Mouse (Mus musculus): ENCODE data around the gene Fam78a.

DNA sequence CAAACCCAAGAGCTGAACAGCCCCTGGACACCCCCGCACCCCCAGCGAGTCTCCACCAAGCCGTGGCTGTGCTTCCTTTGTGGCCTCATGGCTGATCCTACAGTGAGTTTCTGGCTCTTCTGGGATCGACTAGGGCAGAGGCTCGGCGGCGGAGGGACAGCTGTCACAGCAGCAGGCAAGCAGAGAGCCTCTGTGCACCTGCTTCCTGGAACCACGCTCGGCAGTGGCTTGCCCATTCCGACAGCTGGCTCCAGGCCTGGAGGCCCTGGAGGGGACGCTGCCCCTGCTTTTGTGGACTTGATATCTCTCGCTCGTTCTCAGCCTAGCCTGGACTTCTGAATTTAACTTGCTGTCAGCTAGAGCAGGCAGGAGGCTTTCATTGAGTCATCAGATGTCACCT lies 19.7 kb downstream of the Fam78a start:
- TF ChIP-seq JUND (conservative IDR thresholded peaks at IDR 0.05; ENCODE audit: low read depth, low read length) (no peak), POLR2A (IDR thresholded peaks at IDR 0.05; ENCODE audit: low read depth, low read length) (no peak)
